Mouse (Mus musculus) CH12.LX (cell line): ENCODE measurements around the gene Dnase2a.

Experiments used
- CTCF ChIP-seq, 2 experiments: IDR thresholded peaks in 1 of 2; conservative IDR thresholded peaks in 1 of 2; 2 replicates each; pipeline ENCODE4 v1.5.1; 2011 to 2012; ENCODE audit warnings: low read depth in 2 of 2, low read length in 2 of 2, improper control_type of control experiment in 1 of 2, inconsistent platforms in 1 of 2, mild to moderate bottlenecking in 1 of 2, moderate library complexity in 1 of 2
- JUND ChIP-seq: conservative IDR thresholded peaks from 2 replicates; pipeline ENCODE4 v1.6.1; 2011; ENCODE audit warnings: low read depth, low read length, improper control_type of control experiment
- USF2 ChIP-seq: conservative IDR thresholded peaks from 2 replicates; pipeline ENCODE4 v1.6.1; 2011; ENCODE audit warnings: low read depth, low read length, improper control_type of control experiment
- ZC3H11A ChIP-seq: IDR thresholded peaks from 2 replicates; pipeline ENCODE4 v1.6.1; 2012; ENCODE audit warnings: low read depth, mild to moderate bottlenecking, inconsistent platforms, low read length, improper control_type of control experiment
- ZKSCAN1 ChIP-seq: IDR thresholded peaks from 2 replicates; pipeline ENCODE4 v1.6.1; 2012; ENCODE audit warnings: low read depth, inconsistent platforms, low read length, improper control_type of control experiment, borderline replicate concordance

GRCm38 (mm10) chr8:84936962-84937546 is 28.7 kb downstream of the Dnase2a start, which contains the start of gene Mast1:
- TF ChIP-seq ZC3H11A = no peak
- TF ChIP-seq CTCF (conservative IDR thresholded peaks at IDR 0.05 in 1 of 2, IDR thresholded peaks at IDR 0.05 in 1 of 2; ENCODE audit: low read depth in 2 of 2, low read length in 2 of 2) = peak in 1 of 2 experiments; percentile 67; a peak in 2 of 4 replicates
- TF ChIP-seq USF2 = no peak
- no peak for TF ChIP-seq JUND
- no peak for TF ChIP-seq ZKSCAN1
